Mouse (Mus musculus) neural tube, embryonic 12.5 days (tissue): ENCODE data around the gene Fxyd6. TPM values are rescaled to one million over a fixed set of nuclear protein-coding genes. Genes with fewer than 3 reads are reported as not detected.

ENCODE experiments used
- ATAC-seq: fragments of 200-750 bp; cut with Nextera tagmentation; 2 replicates; pipeline ENCODE4 v1.8.0; 2017; ENCODE audit warnings: low read depth, mild to moderate bottlenecking, moderate TSS enrichment, moderate library complexity; ENCODE audit not compliant: low FRiP score
- H3K27ac ChIP-seq: fragments of 300-500 bp; sonication (generic); 2 replicates; pipeline ENCODE4 v1.5.1; 2016
- H3K27me3 ChIP-seq: fragments of 300-500 bp; sonication (generic); replicated peaks from 2 replicates; pipeline ENCODE4 v1.6.1; 2016; ENCODE audit warnings: mild to moderate bottlenecking
- H3K36me3 ChIP-seq: fragments of 300-500 bp; sonication (generic); 2 replicates; pipeline ENCODE4 v1.6.1; 2016; ENCODE audit warnings: mild to moderate bottlenecking
- H3K4me1 ChIP-seq: fragments of 300-500 bp; sonication (generic); 2 replicates; pipeline ENCODE4 v1.6.1; 2016
- H3K4me2 ChIP-seq: fragments of 300-500 bp; sonication (generic); replicated peaks from 2 replicates; pipeline ENCODE4 v1.6.1; 2016; ENCODE audit warnings: mild to moderate bottlenecking
- H3K4me3 ChIP-seq: fragments of 300-500 bp; sonication (generic); 2 replicates; pipeline ENCODE4 v1.5.1; 2016
- H3K9ac ChIP-seq: fragments of 300-500 bp; sonication (generic); 2 replicates; pipeline ENCODE4 v1.6.1; 2016; ENCODE audit warnings: mild to moderate bottlenecking
- H3K9me3 ChIP-seq: fragments of 300-500 bp; sonication (generic); 2 replicates; pipeline ENCODE4 v1.6.1; 2016; ENCODE audit warnings: mild to moderate bottlenecking
- WGBS: fragments of 180-500 bp; shearing (Covaris S2); methylation state at CpG from one replicate; pipeline ENCODE4 v1.1.7; 2016; 5-methylcytosine and 5-hydroxymethylcytosine counted together
- polyA plus RNA-seq: library from polyadenylated mRNA; unstranded; fragments of >200 nt; fragmentation: Nextera tagmentation; extraction: Ambion mirVana; gene quantifications from 2 replicates; pipeline ENCODE4 v1.2.1, GENCODE M21; 2016

Gene Fxyd6
- polyA plus RNA-seq, 1 experiment from 2014 or later = 186 TPM

GRCm38 (mm10) chr9:45413478-45414140, 43.6 kb downstream of the Fxyd6 start:
- H3K4me2 ChIP-seq = no peak overlapping the region
- no peak overlapping the region for H3K4me3 ChIP-seq
- no peak overlapping the region for H3K27ac ChIP-seq
- no peaks in the 10 kb centered on the region for H3K9me3 ChIP-seq
- ATAC-seq = no peak
- no peaks in the 10 kb centered on the region for H3K36me3 ChIP-seq
- no peaks in the 10 kb centered on the region for H3K27me3 ChIP-seq
- H3K9ac ChIP-seq = no peak overlapping the region
- peaks cover 4% of the 10 kb centered on the region; the same call in 1 of the 2 replicates for H3K4me1 ChIP-seq
- WGBS = 62% methylated on average over 5 of the region's 5 CpGs

DNA sequence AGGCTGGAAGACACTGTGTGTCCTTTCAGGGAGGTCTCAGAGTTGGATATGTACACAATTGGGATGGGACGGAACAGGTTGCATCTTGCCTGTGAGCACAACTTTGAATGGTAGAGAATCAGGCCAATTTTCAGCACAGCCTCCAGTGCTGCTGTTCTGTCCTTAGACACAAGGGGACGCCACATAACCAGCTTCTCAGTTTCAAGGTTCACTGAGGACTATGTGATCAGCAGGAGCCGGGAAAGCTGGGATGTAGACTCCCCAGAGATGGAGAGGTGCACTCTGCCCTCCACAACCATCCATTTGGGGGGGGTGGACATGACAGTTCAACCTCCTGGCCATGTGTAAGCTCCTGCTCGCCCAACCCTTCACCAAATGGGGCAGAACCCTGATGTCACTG, 45.9 kb downstream of the Fxyd6 start:
- no peak overlapping the region for H3K27ac ChIP-seq
- 48% methylated on average over 4 of the region's 4 CpGs for WGBS
- peaks cover 4% of the 10 kb centered on the region; the same call in 1 of the 2 replicates for H3K4me1 ChIP-seq
- H3K4me3 ChIP-seq = no peak overlapping the region
- no peak for ATAC-seq
- H3K4me2 ChIP-seq = no peak overlapping the region
- no peaks in the 10 kb centered on the region for H3K9me3 ChIP-seq
- no peaks in the 10 kb centered on the region for H3K27me3 ChIP-seq
- H3K9ac ChIP-seq = no peak overlapping the region
- no peaks in the 10 kb centered on the region for H3K36me3 ChIP-seq

GRCm38 (mm10) chr9:45417245-45417644, 47.3 kb downstream of the Fxyd6 start:
- WGBS = 29% methylated on average over 8 of the region's 8 CpGs
- 0 out of 2 replicates have a peak, but pooled peaks cover under 1% of the 10 kb centered on the region for H3K4me1 ChIP-seq
- H3K27me3 ChIP-seq = no peaks in the 10 kb centered on the region
- no peak overlapping the region for H3K4me3 ChIP-seq
- H3K4me2 ChIP-seq = no peak overlapping the region
- no peak overlapping the region for H3K27ac ChIP-seq
- no peaks in the 10 kb centered on the region for H3K9me3 ChIP-seq
- ATAC-seq = no peak
- no peak overlapping the region for H3K9ac ChIP-seq
- no peaks in the 10 kb centered on the region for H3K36me3 ChIP-seq

GRCm38 (mm10) chr9:45418252-45418651, 48.3 kb downstream of the Fxyd6 start:
- Histone ChIP-seq H3K27me3 (no peaks in the 10 kb centered on the region), H3K4me3 (no peak overlapping the region), H3K4me1 (no peaks in the 10 kb centered on the region), H3K9me3 (no peaks in the 10 kb centered on the region), H3K36me3 (no peaks in the 10 kb centered on the region), H3K27ac (no peak overlapping the region), H3K4me2 (no peak overlapping the region), H3K9ac (no peak overlapping the region)
- ATAC-seq = no peak
- 72% methylated on average over 8 of the region's 8 CpGs for WGBS

- no peak overlapping the region for H3K9ac ChIP-seq
- H3K4me2 ChIP-seq = no peak overlapping the region
- ATAC-seq = no peak
- H3K9me3 ChIP-seq = no peaks in the 10 kb centered on the region
- no peaks in the 10 kb centered on the region for H3K27me3 ChIP-seq
- no peaks in the 10 kb centered on the region for H3K36me3 ChIP-seq
- WGBS = 67% methylated on average over 8 of the region's 8 CpGs
- H3K4me1 ChIP-seq = no peaks in the 10 kb centered on the region
- H3K4me3 ChIP-seq = no peak overlapping the region
- no peak overlapping the region for H3K27ac ChIP-seq
Observed at GRCm38 (mm10) chr9:45421209-45421608, 51.2 kb downstream of the Fxyd6 start.

- Histone ChIP-seq H3K9ac (no peak overlapping the region), H3K9me3 (no peaks in the 10 kb centered on the region), H3K36me3 (no peaks in the 10 kb centered on the region), H3K4me1 (no peaks in the 10 kb centered on the region), H3K4me2 (no peak overlapping the region), H3K27ac (no peak overlapping the region), H3K27me3 (peaks cover 9% of the 10 kb centered on the region; the same call in 1 of the 2 replicates), H3K4me3 (no peak overlapping the region)
- WGBS = 79% methylated on average over 7 of the region's 7 CpGs
- no peak for ATAC-seq
Observed at GRCm38 (mm10) chr9:45422761-45423298, 52.8 kb downstream of the Fxyd6 start.

- 80% methylated on average over 4 of the region's 4 CpGs for WGBS
- no peak within 1 kb of the TSS for H3K9ac ChIP-seq
- H3K27me3 ChIP-seq = peaks cover 39% of the 10 kb centered on the region
- H3K4me3 ChIP-seq = no peak within 1 kb of the TSS
- no peaks in the 10 kb centered on the region for H3K9me3 ChIP-seq
- no peak within 1 kb of the TSS for H3K4me2 ChIP-seq
- no peaks in the 10 kb centered on the region for H3K36me3 ChIP-seq
- H3K27ac ChIP-seq = no peak within 1 kb of the TSS
- ATAC-seq = no peak
- H3K4me1 ChIP-seq = peaks cover 16% of the 10 kb centered on the region
Observed at GRCm38 (mm10) chr9:45426456-45426855, 56.5 kb downstream of the Fxyd6 start, which contains the start of gene Dscaml1. Gene Dscaml1 (plus strand): TSS chr9:45426628.

- Histone ChIP-seq H3K36me3 (no peaks in the 10 kb centered on the region), H3K9me3 (no peaks in the 10 kb centered on the region), H3K27ac (no peak overlapping the region), H3K9ac (no peak overlapping the region), H3K4me3 (no peak overlapping the region), H3K4me1 (peaks cover 35% of the 10 kb centered on the region), H3K27me3 (peaks cover 52% of the 10 kb centered on the region), H3K4me2 (no peak overlapping the region; the same call in 1 of the 2 replicates)
- ATAC-seq = no peak
- 35% methylated on average over 5 of the region's 5 CpGs for WGBS
Observed at GRCm38 (mm10) chr9:45429392-45429791, 59.4 kb downstream of the Fxyd6 start.

DNA sequence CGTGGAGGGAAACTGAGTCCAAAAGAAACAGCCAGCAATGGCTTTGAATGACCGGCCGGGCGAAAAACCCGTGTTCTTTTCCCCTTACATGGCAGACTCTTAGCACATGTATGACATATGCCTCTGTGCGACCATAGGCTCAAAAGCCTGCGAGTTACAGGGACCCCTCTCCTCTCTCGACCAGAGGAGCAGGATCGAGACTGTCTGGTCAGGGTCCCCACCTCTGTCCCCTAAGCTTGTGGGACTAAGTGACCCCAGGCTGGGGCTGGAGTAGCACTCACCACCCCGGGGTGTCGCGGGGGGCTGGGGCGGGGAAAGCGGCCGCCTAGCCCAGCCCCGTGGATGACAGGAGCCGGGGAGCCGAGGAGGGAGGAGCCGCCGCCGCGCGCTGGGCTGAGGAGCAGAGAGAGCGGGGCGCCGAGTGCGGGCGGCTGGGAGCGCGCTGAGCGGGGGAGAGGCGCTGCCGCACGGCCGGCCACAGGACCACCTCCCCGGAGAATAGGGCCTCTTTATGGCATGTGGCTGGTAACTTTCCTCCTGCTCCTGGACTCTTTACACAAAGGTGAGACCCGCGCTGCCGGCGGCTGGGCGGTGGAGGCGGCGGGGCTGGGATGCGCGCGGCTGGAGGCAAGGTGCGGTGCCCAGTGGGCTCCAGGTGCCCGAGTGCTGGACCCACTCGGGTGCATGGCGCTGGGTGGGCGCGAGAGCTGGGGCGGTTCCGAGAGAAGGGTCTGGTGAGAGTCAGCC, 60.1 kb downstream of the Fxyd6 start:
- Histone ChIP-seq H3K9me3 (no peaks in the 10 kb centered on the region), H3K27ac (no peak overlapping the region), H3K36me3 (no peaks in the 10 kb centered on the region), H3K4me1 (peaks cover 35% of the 10 kb centered on the region), H3K9ac (peak overlapping the region; percentile 61), H3K27me3 (peaks cover 52% of the 10 kb centered on the region), H3K4me2 (peak overlapping the region; percentile 66), H3K4me3 (peak overlapping the region; percentile 43)
- 2% methylated on average over 54 of the region's 54 CpGs for WGBS
- peak; percentile 21; the same call in 1 of the 2 replicates for ATAC-seq

DNA sequence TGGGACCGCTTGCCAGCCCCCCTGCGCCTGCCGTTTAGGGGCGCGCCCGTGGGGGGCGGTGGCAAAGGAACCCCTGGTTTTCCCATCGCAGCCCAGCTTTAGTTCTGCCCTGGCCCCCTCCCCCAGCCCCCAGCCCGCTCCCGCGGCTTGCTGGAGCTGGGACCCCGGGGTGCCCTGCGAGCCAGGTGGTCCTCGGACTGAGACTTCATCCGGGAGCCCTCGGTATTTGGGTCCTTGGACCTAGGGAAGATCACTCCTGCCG, 60.6 kb downstream of the Fxyd6 start:
- Histone ChIP-seq H3K4me1 (peaks cover 35% of the 10 kb centered on the region), H3K4me3 (peak overlapping the region; percentile 43), H3K9me3 (no peaks in the 10 kb centered on the region), H3K27ac (no peak overlapping the region), H3K27me3 (peaks cover 52% of the 10 kb centered on the region), H3K9ac (peak overlapping the region; percentile 61), H3K4me2 (peak overlapping the region; percentile 66), H3K36me3 (no peaks in the 10 kb centered on the region)
- no peak for ATAC-seq
- WGBS = 1% methylated on average over 17 of the region's 17 CpGs

- H3K27me3 ChIP-seq = peaks cover 52% of the 10 kb centered on the region
- no peaks in the 10 kb centered on the region for H3K9me3 ChIP-seq
- H3K4me1 ChIP-seq = peaks cover 35% of the 10 kb centered on the region
- ATAC-seq = 0 out of 2 replicates have a peak, but pooled peaks have one; percentile 4
- H3K27ac ChIP-seq = no peak overlapping the region
- H3K4me3 ChIP-seq = peak overlapping the region; percentile 43
- WGBS = 2% methylated on average over 26 of the region's 26 CpGs
- H3K4me2 ChIP-seq = peak overlapping the region; percentile 66
- H3K36me3 ChIP-seq = no peaks in the 10 kb centered on the region
- H3K9ac ChIP-seq = peak overlapping the region; percentile 61
Observed at GRCm38 (mm10) chr9:45431150-45431549, 61.2 kb downstream of the Fxyd6 start.

DNA sequence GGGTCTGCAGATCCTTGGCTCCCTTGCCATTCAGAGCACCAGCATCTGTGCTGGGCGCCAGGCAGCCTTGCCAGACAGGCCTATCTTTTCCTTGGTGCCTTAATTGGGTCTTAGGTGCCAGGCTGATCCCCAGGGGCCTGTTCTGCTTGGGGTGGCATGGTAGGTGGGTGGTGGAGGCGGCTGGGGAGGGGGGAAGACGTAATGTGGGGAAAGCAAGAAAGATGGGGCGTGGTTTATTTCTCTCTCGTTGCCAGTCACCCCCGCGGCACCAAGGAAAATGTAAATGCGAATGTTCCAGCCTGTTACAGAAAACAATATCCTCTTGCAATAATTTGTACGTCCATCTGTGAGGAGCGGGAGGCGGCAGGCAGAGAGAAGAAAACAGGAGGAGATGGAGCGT, 62.7 kb downstream of the Fxyd6 start:
- Histone ChIP-seq H3K4me2 (peak overlapping the region; percentile 66), H3K4me1 (peaks cover 35% of the 10 kb centered on the region), H3K36me3 (no peaks in the 10 kb centered on the region), H3K27me3 (peaks cover 42% of the 10 kb centered on the region), H3K4me3 (0 out of 2 replicates have a peak overlapping the region, but pooled peaks have one; percentile 1), H3K27ac (peak overlapping the region; percentile 20; the same call in 1 of the 2 replicates), H3K9ac (no peak overlapping the region), H3K9me3 (no peaks in the 10 kb centered on the region)
- WGBS = 62% methylated on average over 12 of the region's 12 CpGs
- no peak for ATAC-seq
